Mouse (Mus musculus): ENCODE measurements around the gene Olfr736.

The Olfr736 gene

GRCm38 (mm10) chr14:50380863-50381262 lies at the start of gene Olfr736:
Olfr736 (plus strand) TSS chr14:50381163.
- no peak for DNase-seq (ENCODE audit: low spot score in 2 of 2)

GRCm38 (mm10) chr14:50348796-50349195 lies 32.2 kb upstream of the Olfr736 start, which contains the start of gene Olfr735:
Olfr735 (minus strand) TSS chr14:50348872.
- DNase-seq (ENCODE audit: low spot score in 2 of 2), result no peak

GRCm38 (mm10) chr14:50352438-50352837 lies 28.5 kb upstream of the Olfr736 start:
- no peak for DNase-seq (ENCODE audit: low spot score in 2 of 2)

GRCm38 (mm10) chr14:50356725-50357124 lies 24.2 kb upstream of the Olfr736 start:
- no peak for DNase-seq (ENCODE audit: low spot score in 2 of 2)

GRCm38 (mm10) chr14:50357593-50357992 lies 23.4 kb upstream of the Olfr736 start, which contains the start of gene Tlr11:
Tlr11 (plus strand) TSS chr14:50357914.
- peak in 1 of 2 experiments; percentile 9 for DNase-seq (ENCODE audit: low spot score in 2 of 2)

- no peak for DNase-seq (ENCODE audit: low spot score in 2 of 2)
Observed at GRCm38 (mm10) chr14:50360480-50360879, 20.5 kb upstream of the Olfr736 start.

- no peak for DNase-seq (ENCODE audit: low spot score in 2 of 2)
Observed at GRCm38 (mm10) chr14:50363561-50363960, 17.4 kb upstream of the Olfr736 start.

GRCm38 (mm10) chr14:50407268-50407667 lies 26.3 kb downstream of the Olfr736 start, which contains the start of gene Olfr738:
Olfr738 (plus strand) TSS chr14:50407568.
- no peak for DNase-seq (ENCODE audit: low spot score in 2 of 2)

- DNase-seq (ENCODE audit: low spot score in 2 of 2), result no peak
Observed at GRCm38 (mm10) chr14:50418326-50418725, 37.4 kb downstream of the Olfr736 start, which contains the start of gene Olfr739. Olfr739 (plus strand) TSS chr14:50418626.
